Mouse (Mus musculus) cerebellum, adult (tissue): ENCODE results near the gene Ykt6.
A peak's percentile ranks its signal among the peaks of the same experiment; 100 is the strongest.

Experiments
- ATAC-seq: cut with Nextera tagmentation; 2 replicates; pipeline ENCODE4 v1.9.2; 2017; ENCODE audit warnings: mild to moderate bottlenecking, moderate library complexity, mixed read lengths; ENCODE audit not compliant: insufficient number of reproducible peaks, low FRiP score, low TSS enrichment

The Ykt6 gene

DNA sequence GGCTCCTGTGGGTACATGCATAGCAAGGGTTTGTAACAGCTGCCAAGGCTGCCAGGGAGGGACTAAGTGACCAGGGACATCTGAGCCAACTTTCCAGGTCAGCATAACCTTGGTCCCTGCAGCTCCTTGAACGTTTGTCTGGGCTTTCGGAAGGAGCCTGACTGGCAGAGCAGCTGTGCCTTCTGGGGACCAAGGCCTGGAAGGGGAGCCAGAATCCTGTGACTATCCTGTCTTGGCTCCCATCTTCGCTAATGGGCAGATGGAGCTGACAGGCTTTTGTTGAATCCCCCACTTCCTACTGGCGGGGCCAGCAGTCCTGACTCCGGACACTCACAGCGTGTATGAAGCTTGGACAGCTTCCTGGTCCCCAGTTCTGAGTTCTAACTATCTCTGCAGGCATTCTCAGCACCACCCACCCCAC, 59.5 kb downstream of the Ykt6 start:
- ATAC-seq, result peak; percentile 71; the same call in 1 of the 2 replicates

GRCm38 (mm10) chr11:6016368-6016767, 60.9 kb downstream of the Ykt6 start:
- ATAC-seq, result no peak

DNA sequence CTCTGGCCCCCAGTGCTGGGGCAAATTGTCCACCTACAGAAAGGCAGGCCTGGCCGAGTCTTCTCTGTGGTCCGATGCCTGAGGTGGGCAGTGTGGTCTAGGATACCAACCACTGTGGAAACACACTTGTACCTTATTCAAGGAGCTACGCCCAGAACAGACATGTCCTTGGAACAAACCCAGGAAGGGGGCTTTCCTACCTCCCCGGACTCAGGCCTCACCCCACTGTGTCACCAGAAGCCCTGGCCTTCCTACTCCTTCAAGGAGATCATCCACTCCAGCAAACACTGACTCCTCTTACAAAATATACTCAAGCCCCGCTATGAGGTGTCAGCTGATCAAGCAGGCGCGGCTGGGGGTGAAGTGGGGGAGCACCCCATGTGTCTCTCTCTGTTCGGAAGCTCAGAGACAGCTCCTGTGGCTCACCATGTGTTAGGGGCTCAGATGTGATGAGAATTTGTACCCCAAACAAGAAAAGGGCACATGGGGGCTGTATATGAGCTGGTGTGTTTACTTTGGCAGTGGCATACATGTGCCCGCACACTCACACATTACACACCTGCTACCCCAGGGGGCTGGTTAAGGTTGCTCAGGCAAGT, 61.4 kb downstream of the Ykt6 start:
- ATAC-seq, result no peak
